Mouse (Mus musculus) heart, embryonic 16.5 days (tissue): ENCODE measurements around the gene Ubap1. TPM values are rescaled to one million over a fixed set of nuclear protein-coding genes. Genes with fewer than 3 reads are reported as not detected.

Experiments used
- ATAC-seq: fragments of 200-750 bp; cut with Nextera tagmentation; replicated peaks from 2 replicates; pipeline ENCODE4 v1.8.0; 2017; ENCODE audit warnings: moderate number of reproducible peaks; ENCODE audit not compliant: insufficient read depth, low FRiP score; ENCODE audit errors: extremely low read depth
- H3K27ac ChIP-seq: fragments of 300-500 bp; sonication (generic); 2 replicates; pipeline ENCODE4 v1.5.1; 2014; ENCODE audit warnings: mild to moderate bottlenecking, low read length, control low read depth, moderate library complexity
- H3K27me3 ChIP-seq: fragments of 300-500 bp; sonication (generic); 2 replicates; pipeline ENCODE4 v1.6.1; 2014; ENCODE audit warnings: low read length, mixed read lengths; ENCODE audit not compliant: control insufficient read depth, insufficient read depth
- H3K36me3 ChIP-seq: fragments of 300-500 bp; sonication (generic); 2 replicates; pipeline ENCODE4 v1.6.1; 2014; ENCODE audit not compliant: control insufficient read depth, insufficient read depth
- H3K4me1 ChIP-seq: fragments of 300-500 bp; sonication (generic); 2 replicates; pipeline ENCODE4 v1.6.1; 2014; ENCODE audit warnings: low read length, mixed read lengths; ENCODE audit not compliant: control insufficient read depth, insufficient read depth
- H3K4me2 ChIP-seq: fragments of 300-500 bp; sonication (generic); 2 replicates; pipeline ENCODE4 v1.6.1; 2014; ENCODE audit warnings: low read depth, mild to moderate bottlenecking, control low read depth, low read length
- H3K4me3 ChIP-seq: fragments of 300-500 bp; sonication (generic); 2 replicates; pipeline ENCODE4 v1.5.1; 2014; ENCODE audit warnings: mild to moderate bottlenecking, control low read depth, low read length
- H3K9ac ChIP-seq: fragments of 300-500 bp; sonication (generic); 2 replicates; pipeline ENCODE4 v1.6.1; 2014; ENCODE audit warnings: low read length, control low read depth
- H3K9me3 ChIP-seq: fragments of 300-500 bp; sonication (generic); replicated peaks from 2 replicates; pipeline ENCODE4 v1.6.1; 2016; ENCODE audit warnings: low read length; ENCODE audit not compliant: control insufficient read depth
- WGBS: fragments of 180-500 bp; shearing (Covaris S2); extraction: QIAGEN DNeasy Blood & Tissue Kit; methylation state at CpG from one replicate; pipeline ENCODE4 v1.1.7; 2014; 5-methylcytosine and 5-hydroxymethylcytosine counted together
- polyA plus RNA-seq: library from polyadenylated mRNA; unstranded; fragments of >200 nt; fragmentation: Nextera tagmentation; extraction: Ambion mirVana; gene quantifications from 2 replicates; pipeline ENCODE4 v1.2.1, GENCODE M21; 2015

Ubap1 gene
- polyA plus RNA-seq, 1 experiment from 2014 or later = 48.6 TPM

DNA sequence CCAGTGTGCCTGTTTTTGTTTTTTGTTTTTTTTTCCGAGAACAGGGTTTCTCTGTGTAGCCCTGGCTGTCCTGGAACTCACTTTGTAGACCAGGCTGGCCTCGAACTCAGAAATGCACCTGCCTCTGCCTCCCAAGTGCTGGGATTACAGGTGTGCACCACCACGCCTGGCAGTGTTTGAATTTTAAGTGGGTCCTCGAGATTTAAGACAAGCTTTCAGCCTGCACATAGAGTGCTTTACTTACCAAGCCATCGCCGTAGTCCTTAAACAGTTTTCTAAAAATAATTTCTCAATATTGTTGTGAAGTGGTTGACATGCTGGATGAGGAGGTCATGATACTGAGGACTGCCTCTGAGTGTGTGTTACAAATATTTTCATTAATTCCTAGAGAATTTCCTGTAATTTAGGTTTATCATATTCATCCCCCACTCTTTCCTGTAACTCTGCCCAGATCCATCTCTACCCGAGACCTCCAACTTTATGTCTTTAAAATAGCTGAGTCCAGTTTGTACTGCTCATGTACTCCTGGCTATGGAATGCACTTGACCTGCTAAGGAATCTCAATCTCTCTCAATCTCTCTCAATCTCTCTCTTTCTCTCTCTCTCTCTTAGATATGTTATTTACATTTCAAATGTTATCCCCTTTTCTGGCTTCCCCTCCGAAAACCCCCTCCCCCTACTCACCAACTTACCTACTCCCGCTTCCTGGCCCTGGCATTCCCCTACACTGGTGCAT, 21.1 kb downstream of the Ubap1 start:
- H3K4me1 ChIP-seq = 0 out of 2 replicates have a peak, but pooled peaks cover 2% of the 10 kb centered on the region
- no peaks in the 10 kb centered on the region for H3K27me3 ChIP-seq
- no peak overlapping the region for H3K4me2 ChIP-seq
- WGBS = 64% methylated on average over 9 of the region's 9 CpGs
- no peak for ATAC-seq
- H3K4me3 ChIP-seq = no peak overlapping the region
- H3K27ac ChIP-seq = no peak overlapping the region
- H3K9me3 ChIP-seq = no peaks in the 10 kb centered on the region
- peaks cover 17% of the 10 kb centered on the region for H3K36me3 ChIP-seq
- no peak overlapping the region for H3K9ac ChIP-seq

DNA sequence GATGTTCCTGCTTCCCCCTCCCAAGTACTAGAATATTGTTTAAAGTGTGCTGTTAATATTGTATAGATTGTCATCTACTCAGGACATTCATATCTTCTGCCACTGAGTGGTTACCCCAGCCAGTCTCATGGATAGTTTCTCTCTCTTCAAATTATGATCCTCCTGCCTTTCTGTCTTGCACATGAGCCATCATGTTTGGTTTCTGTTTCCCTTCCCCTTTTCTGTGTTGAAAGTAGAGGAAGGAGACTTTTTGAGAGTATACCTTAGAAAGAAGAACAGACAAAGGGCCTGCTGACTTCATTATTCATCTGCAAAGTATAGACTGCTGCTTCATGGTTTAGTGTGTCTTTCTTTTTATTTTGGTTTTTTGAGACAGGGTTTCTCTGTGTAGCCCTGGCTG, 28.8 kb downstream of the Ubap1 start:
- H3K36me3 ChIP-seq = peaks cover 42% of the 10 kb centered on the region
- no peaks in the 10 kb centered on the region for H3K4me1 ChIP-seq
- H3K27me3 ChIP-seq = no peaks in the 10 kb centered on the region
- ATAC-seq = no peak
- no peak overlapping the region for H3K4me2 ChIP-seq
- no peak overlapping the region for H3K4me3 ChIP-seq
- H3K9ac ChIP-seq = no peak overlapping the region
- H3K27ac ChIP-seq = no peak overlapping the region
- no peaks in the 10 kb centered on the region for H3K9me3 ChIP-seq

DNA sequence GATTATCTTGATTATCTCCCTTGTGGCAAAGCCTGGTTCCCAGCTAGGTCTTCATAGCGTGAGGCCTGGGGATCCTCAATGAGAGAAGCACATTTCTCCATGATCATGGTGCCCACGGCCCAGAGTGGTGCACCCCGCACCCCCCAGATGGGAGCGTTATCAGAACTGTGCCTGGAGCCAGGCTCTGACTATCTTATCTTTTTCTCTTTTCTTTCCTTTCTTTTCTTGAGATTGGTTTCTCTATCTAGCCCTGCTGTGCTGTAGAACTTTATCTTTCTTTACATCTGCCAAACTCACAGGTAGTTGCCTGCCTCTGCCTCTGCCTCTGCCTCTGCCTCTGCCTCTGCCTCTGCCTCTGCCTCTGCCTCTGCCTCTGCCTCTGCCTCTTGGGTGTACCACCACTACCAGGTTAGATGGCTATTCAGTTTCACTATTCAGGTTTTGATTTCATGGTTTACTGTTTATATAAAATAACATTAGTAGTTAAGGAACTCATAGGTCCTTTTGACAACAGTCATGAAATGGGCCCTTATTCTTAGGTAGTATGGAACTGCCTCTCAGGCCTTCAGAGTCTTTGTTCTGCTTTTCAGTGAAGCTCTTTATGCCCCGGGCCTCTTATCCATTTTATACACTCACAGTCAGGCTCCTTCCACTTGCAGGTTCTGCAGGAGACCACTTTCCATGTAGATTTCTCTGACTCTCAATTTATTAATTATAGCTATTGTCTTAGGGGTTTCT, 32.6 kb downstream of the Ubap1 start:
- no peaks in the 10 kb centered on the region for H3K9me3 ChIP-seq
- no peak for ATAC-seq
- no peak overlapping the region for H3K4me3 ChIP-seq
- no peak overlapping the region for H3K9ac ChIP-seq
- no peaks in the 10 kb centered on the region for H3K4me1 ChIP-seq
- no peak overlapping the region for H3K4me2 ChIP-seq
- WGBS = 88% methylated on average over 5 of the region's 5 CpGs
- peaks cover 31% of the 10 kb centered on the region for H3K36me3 ChIP-seq
- H3K27ac ChIP-seq = no peak overlapping the region
- no peaks in the 10 kb centered on the region for H3K27me3 ChIP-seq

DNA sequence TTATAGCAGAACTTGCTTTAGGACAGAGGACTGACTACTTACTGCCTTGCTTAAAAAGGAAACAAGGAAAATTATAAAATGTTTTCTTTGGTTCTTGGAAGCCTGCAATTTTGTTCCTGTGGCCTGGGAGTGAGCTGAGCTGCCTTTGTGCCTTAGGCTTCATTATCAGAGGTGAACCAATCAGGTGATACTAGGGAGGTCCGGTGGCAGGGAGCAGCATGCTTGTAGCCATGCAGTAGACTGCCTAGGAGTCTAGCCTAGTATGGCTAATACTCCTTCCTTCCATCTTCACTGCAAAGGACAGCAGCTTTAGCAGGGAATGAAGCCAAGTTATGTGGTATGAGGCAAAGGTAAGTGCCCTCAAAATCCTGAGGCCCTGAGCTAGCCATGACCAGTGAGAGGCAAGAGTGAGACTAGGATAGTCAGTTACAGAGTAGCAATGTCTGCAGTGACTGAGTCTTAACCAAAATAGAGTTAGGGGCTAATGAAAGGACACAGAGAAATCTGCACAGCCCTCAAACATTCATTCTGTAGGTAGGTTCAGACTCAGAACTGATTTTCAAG, 37.7 kb downstream of the Ubap1 start:
- Histone ChIP-seq H3K9ac (no peak overlapping the region), H3K36me3 (peaks cover 24% of the 10 kb centered on the region), H3K4me3 (no peak overlapping the region), H3K27me3 (no peaks in the 10 kb centered on the region), H3K4me2 (no peak overlapping the region), H3K4me1 (no peaks in the 10 kb centered on the region), H3K27ac (no peak overlapping the region), H3K9me3 (no peaks in the 10 kb centered on the region)
- 53% methylated on average over 1 of the region's 1 CpGs for WGBS
- ATAC-seq = no peak

DNA sequence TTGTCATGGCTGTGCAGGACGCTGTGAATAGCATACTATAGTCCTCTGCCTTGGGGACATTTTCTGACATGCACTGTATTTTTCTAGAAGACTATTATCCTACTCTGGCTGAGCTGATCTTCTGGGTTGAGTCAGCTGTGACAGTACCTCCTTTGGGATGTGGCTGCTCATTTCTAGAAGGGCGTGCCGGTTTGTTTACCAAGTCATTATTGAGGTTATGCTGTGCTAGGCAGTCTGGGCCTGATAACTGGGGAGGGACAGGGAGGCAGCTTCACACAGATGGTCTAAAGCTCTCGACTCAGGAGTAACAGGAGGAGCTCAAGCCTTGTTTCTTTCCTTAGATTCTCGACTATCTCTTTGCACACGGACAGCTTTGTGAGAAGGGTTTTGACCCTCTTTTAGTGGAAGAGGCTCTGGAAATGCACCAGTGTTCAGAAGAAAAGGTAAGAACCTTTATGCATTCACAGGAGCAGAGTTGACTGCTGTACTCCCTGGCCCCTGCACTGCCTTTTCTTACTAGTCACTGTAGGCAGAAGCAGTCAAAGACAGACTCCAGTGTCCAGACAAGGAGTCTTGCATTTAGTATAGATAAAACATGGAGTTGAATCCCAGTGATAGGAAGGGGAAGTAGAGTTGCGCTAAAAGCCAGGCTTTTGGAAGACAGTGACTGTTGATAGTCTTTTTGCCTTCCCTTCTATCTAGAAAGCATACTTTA, 39.1 kb downstream of the Ubap1 start:
- ATAC-seq = no peak
- no peaks in the 10 kb centered on the region for H3K9me3 ChIP-seq
- WGBS = 74% methylated on average over 7 of the region's 7 CpGs
- H3K36me3 ChIP-seq = peaks cover 28% of the 10 kb centered on the region
- no peak overlapping the region for H3K27ac ChIP-seq
- no peak overlapping the region for H3K4me2 ChIP-seq
- H3K9ac ChIP-seq = no peak overlapping the region
- H3K4me3 ChIP-seq = no peak overlapping the region
- no peaks in the 10 kb centered on the region for H3K27me3 ChIP-seq
- no peaks in the 10 kb centered on the region for H3K4me1 ChIP-seq

DNA sequence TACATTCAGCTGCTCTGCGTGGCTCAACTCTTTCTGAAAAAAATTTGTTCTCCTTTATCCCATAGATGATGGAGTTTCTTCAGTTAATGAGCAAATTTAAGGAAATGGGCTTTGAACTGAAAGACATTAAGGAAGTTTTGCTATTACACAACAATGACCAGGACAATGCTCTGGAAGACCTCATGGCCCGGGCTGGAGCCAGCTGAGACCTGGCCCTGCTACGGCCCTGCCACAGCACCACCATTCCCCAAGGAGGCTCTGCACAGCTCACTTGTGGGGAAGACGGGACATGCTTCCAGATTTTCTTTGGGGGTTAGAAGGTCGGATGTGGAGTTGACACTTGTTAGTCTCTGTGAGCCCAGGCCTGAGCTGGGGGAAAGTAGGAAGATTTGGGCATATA, 39.8 kb downstream of the Ubap1 start:
- H3K9ac ChIP-seq = no peak overlapping the region
- whole genome bisulfite sequencing = 74% methylated on average over 5 of the region's 5 CpGs
- H3K4me1 ChIP-seq = no peaks in the 10 kb centered on the region
- H3K27me3 ChIP-seq = no peaks in the 10 kb centered on the region
- ATAC-seq = no peak
- no peaks in the 10 kb centered on the region for H3K9me3 ChIP-seq
- H3K4me3 ChIP-seq = no peak overlapping the region
- peaks cover 25% of the 10 kb centered on the region for H3K36me3 ChIP-seq
- H3K27ac ChIP-seq = no peak overlapping the region
- no peak overlapping the region for H3K4me2 ChIP-seq

DNA sequence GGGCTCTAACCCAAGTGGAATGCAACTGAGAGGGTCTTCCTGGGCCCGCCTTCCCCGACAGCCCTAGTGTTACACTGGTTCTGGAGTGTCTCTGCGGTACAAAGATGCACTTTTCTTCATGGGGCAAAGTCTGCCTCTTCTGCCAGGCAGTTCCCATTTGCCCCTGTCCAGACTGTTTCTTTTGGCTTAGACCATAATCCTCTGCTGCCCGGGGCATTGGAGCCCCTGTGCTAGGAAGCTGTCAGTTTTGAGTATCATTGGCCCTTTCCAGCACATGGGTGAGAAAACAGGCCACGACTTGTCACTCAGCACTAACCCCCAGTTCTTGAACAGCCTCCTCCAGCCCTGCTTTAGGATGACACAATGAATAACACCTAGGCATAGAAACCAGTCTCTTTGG, 40.4 kb downstream of the Ubap1 start:
- no peak overlapping the region for H3K4me2 ChIP-seq
- H3K27ac ChIP-seq = no peak overlapping the region
- H3K27me3 ChIP-seq = no peaks in the 10 kb centered on the region
- H3K36me3 ChIP-seq = peaks cover 30% of the 10 kb centered on the region
- no peaks in the 10 kb centered on the region for H3K9me3 ChIP-seq
- 93% methylated on average over 5 of the region's 5 CpGs for WGBS
- no peak overlapping the region for H3K4me3 ChIP-seq
- no peaks in the 10 kb centered on the region for H3K4me1 ChIP-seq
- H3K9ac ChIP-seq = no peak overlapping the region
- no peak for ATAC-seq

DNA sequence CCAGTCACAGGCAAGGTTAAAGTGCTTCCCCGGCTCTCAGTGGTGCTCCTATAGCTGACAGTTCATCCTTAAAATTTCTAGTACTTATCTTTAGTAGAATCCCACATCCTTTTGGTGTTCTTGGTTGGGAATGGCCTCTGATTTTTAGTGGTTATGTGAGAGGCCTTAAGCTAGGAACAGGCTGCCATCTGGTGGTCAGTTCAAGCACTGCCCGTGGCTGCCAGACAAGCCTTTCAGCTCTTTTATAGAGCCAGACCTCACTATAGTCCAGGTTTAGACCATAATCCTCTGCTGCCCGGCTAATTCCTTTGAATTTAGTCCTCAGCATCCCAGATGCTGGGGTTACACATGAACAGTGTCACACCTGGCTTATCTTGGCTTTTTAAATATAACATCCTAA, 41.3 kb downstream of the Ubap1 start:
- WGBS = 26% methylated on average over 3 of the region's 3 CpGs
- Histone ChIP-seq H3K4me1 (no peaks in the 10 kb centered on the region), H3K27me3 (no peaks in the 10 kb centered on the region), H3K27ac (no peak overlapping the region), H3K9me3 (no peaks in the 10 kb centered on the region), H3K36me3 (peaks cover 35% of the 10 kb centered on the region), H3K4me2 (no peak overlapping the region), H3K4me3 (no peak overlapping the region), H3K9ac (no peak overlapping the region)
- 0 out of 2 replicates have a peak, but pooled peaks have one; percentile 32 for ATAC-seq

DNA sequence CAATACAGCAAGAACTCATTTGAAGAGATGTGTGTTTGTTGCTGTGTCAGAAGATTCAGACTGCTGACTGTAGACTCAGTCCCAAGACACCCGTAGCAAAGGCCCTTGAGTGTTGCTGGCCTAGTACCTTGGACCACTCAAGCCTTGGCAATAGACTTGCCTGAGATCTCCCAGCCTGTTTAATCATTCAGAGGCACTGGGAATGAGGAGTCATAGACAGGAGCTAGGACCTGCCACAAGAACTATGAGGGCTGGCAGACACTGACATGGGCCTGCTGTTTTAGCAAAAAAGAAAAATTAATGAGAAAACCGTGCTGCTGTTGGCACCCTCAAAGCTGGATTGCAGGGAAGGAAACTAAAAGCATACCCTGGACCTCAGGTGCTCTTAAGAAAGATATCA, 42.2 kb downstream of the Ubap1 start:
- Histone ChIP-seq H3K4me1 (no peaks in the 10 kb centered on the region), H3K9ac (no peak overlapping the region), H3K9me3 (no peaks in the 10 kb centered on the region), H3K27ac (no peak overlapping the region), H3K27me3 (no peaks in the 10 kb centered on the region), H3K4me3 (no peak overlapping the region), H3K36me3 (peaks cover 37% of the 10 kb centered on the region), H3K4me2 (no peak overlapping the region)
- no peak for ATAC-seq
- 84% methylated on average over 2 of the region's 2 CpGs for WGBS
